Mouse (Mus musculus) heart, postnatal 0 days (tissue): Measurements from ENCODE around the gene Pak6. TPM values are rescaled to one million over a fixed set of nuclear protein-coding genes. Genes with fewer than 3 reads are reported as not detected.

Experiments used
- ATAC-seq: fragments of 200-750 bp; cut with Nextera tagmentation; 2 replicates; pipeline ENCODE4 v1.8.0; 2017; ENCODE audit warnings: low read depth, moderate number of reproducible peaks, moderate library complexity; ENCODE audit not compliant: insufficient read depth
- DNase-seq: peaks from one replicate; pipeline ENCODE4 v3.0.0-alpha.2; 2016; ENCODE audit warnings: low spot score
- H3K27ac ChIP-seq: fragments of 300-500 bp; sonication (generic); 2 replicates; pipeline ENCODE4 v1.5.1; 2014; ENCODE audit warnings: low read depth, mild to moderate bottlenecking
- H3K27me3 ChIP-seq: fragments of 300-500 bp; sonication (generic); 2 replicates; pipeline ENCODE4 v1.6.1; 2014; ENCODE audit warnings: low read length, mixed read lengths; ENCODE audit not compliant: control insufficient read depth, insufficient read depth
- H3K36me3 ChIP-seq: fragments of 300-500 bp; sonication (generic); replicated peaks from 2 replicates; pipeline ENCODE4 v1.6.1; 2014; ENCODE audit warnings: low read length, mixed read lengths; ENCODE audit not compliant: control insufficient read depth, insufficient read depth
- H3K4me1 ChIP-seq: fragments of 300-500 bp; sonication (generic); 2 replicates; pipeline ENCODE4 v1.6.1; 2014; ENCODE audit warnings: antibody characterized with exemption; ENCODE audit not compliant: control insufficient read depth, insufficient read depth
- H3K4me2 ChIP-seq: fragments of 300-500 bp; sonication (generic); 2 replicates; pipeline ENCODE4 v1.6.1; 2014; ENCODE audit warnings: low read depth, mild to moderate bottlenecking, low read length, moderate library complexity
- H3K4me3 ChIP-seq: fragments of 300-500 bp; sonication (generic); 2 replicates; pipeline ENCODE4 v1.5.1; 2014; ENCODE audit warnings: low read depth, low read length
- H3K9ac ChIP-seq: fragments of 300-500 bp; sonication (generic); replicated peaks from 2 replicates; pipeline ENCODE4 v1.6.1; 2014; ENCODE audit warnings: low read depth, low read length, mixed read lengths
- H3K9me3 ChIP-seq: fragments of 300-500 bp; sonication (generic); replicated peaks from 2 replicates; pipeline ENCODE4 v1.6.1; 2016; ENCODE audit warnings: low read length; ENCODE audit not compliant: control insufficient read depth
- CTCF ChIP-seq: IDR thresholded peaks from 2 replicates; pipeline ENCODE4 v1.5.1; 2016; ENCODE audit warnings: antibody characterized with exemption, control low read depth, low read depth
- EP300 ChIP-seq: IDR thresholded peaks from 2 replicates; pipeline ENCODE4 v1.6.1; 2016; ENCODE audit warnings: antibody characterized with exemption, low read depth
- WGBS: fragments of 180-500 bp; shearing (Covaris S2); extraction: QIAGEN DNeasy Blood & Tissue Kit; methylation state at CpG from one replicate; pipeline ENCODE4 v1.1.7; 2014; 5-methylcytosine and 5-hydroxymethylcytosine counted together
- polyA plus RNA-seq: library from polyadenylated mRNA; unstranded; fragments of >200 nt; fragmentation: Nextera tagmentation; extraction: Ambion mirVana; gene quantifications from 2 replicates; pipeline ENCODE4 v1.2.1, GENCODE M21; 2015
- total RNA-seq: library from RNA; depleted of rRNA; stranded (reverse); fragments of >200 nt; gene quantifications from 2 replicates; pipeline ENCODE4 v1.2.3, GENCODE M21; 2014; ENCODE audit warnings: low replicate concordance

Pak6 gene
- total and polyA plus RNA-seq, 2 experiments from 2014 or later, result 9.0 to 17.0 TPM

DNA sequence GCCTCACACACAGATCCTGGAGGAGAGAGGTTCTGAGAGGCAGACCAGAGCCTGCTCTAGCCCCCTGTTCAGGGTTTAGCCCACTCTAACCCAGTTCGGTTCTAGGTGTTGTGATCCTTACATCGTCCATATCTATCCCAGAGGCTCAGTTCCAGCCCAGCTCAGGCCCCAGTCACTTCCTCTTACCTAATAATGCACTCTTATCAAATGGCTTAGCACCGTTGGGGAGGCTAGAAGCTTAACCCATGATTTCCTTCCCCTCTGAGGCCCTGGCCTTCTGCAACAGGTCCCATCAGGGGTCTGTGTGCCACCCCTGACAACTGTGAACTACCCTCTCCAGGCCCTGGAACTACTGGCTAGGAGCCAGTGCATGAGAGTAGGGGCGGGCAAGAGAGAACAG lies 66.1 kb downstream of the Pak6 start:
- H3K9me3 ChIP-seq, result no peaks in the 10 kb centered on the region
- H3K27me3 ChIP-seq, result no peaks in the 10 kb centered on the region
- no peaks in the 10 kb centered on the region for H3K36me3 ChIP-seq
- no peak overlapping the region for H3K4me2 ChIP-seq
- no peak for ATAC-seq
- no peak overlapping the region for H3K4me3 ChIP-seq
- no peak overlapping the region for H3K27ac ChIP-seq
- TF ChIP-seq CTCF, result no peak
- 18% methylated on average over 4 of the region's 4 CpGs for WGBS
- no peak overlapping the region for H3K9ac ChIP-seq
- peaks cover 23% of the 10 kb centered on the region for H3K4me1 ChIP-seq
- no peak for DNase-seq

GRCm38 (mm10) chr2:118729816-118730621 lies 66.9 kb downstream of the Pak6 start:
- 33% methylated on average over 8 of the region's 8 CpGs for WGBS
- DNase-seq, result no peak
- Histone ChIP-seq H3K4me1 (peaks cover 23% of the 10 kb centered on the region), H3K9ac (no peak overlapping the region), H3K27ac (no peak overlapping the region), H3K9me3 (no peaks in the 10 kb centered on the region), H3K4me2 (no peak overlapping the region), H3K36me3 (no peaks in the 10 kb centered on the region), H3K27me3 (no peaks in the 10 kb centered on the region), H3K4me3 (no peak overlapping the region)
- TF ChIP-seq CTCF (no peak), EP300 (no peak)
- no peak for ATAC-seq

DNA sequence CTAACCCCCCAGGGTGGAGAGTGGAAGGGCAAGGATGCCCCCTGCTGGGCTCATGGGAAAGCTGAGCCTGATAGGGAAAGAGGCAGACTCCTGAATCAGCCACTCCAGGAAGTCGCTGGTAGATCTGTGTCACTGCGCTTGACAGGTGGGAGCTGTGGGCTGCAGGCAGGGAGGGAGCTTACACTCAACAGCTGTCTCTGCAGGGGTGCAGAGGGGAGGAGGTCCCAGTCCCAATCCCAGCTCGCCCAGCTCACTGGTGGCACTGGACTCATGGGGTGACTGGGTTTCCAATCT lies 67.5 kb downstream of the Pak6 start:
- Histone ChIP-seq H3K9me3 (no peaks in the 10 kb centered on the region), H3K4me2 (no peak overlapping the region), H3K4me1 (peaks cover 23% of the 10 kb centered on the region), H3K9ac (no peak overlapping the region), H3K4me3 (no peak overlapping the region), H3K27ac (no peak overlapping the region), H3K36me3 (no peaks in the 10 kb centered on the region), H3K27me3 (no peaks in the 10 kb centered on the region)
- peak; percentile 75 for ATAC-seq
- peak; percentile 63 for DNase-seq
- TF ChIP-seq EP300 (no peak), CTCF (peak; percentile 96)
- WGBS, result 2% methylated on average over 3 of the region's 3 CpGs

DNA sequence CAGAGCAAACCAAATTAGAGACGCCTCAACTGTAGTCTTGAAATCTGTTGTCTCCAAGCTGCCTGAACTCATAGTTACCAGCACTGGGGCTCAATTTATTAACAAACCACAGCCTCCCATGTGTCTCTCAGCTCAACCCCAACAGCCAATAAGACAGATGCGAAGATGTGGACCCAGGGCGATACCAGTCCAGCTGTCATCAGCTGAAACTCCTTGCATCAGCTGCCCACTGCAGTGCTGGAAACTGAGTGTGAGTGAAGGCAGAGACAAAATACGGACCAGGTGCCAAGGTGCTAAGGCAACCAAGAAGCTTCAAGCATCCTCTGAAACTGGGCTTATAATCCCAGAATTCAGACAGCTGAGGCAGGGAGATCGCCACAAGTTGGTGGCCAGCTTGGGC lies 68.9 kb downstream of the Pak6 start:
- H3K27ac ChIP-seq, result no peak overlapping the region
- peaks cover 23% of the 10 kb centered on the region for H3K4me1 ChIP-seq
- H3K9ac ChIP-seq, result no peak overlapping the region
- H3K4me2 ChIP-seq, result no peak overlapping the region
- no peak for TF ChIP-seq CTCF
- no peak for TF ChIP-seq EP300
- H3K27me3 ChIP-seq, result no peaks in the 10 kb centered on the region
- no peaks in the 10 kb centered on the region for H3K9me3 ChIP-seq
- H3K36me3 ChIP-seq, result no peaks in the 10 kb centered on the region
- DNase-seq (no peak), ATAC-seq (no peak)
- 82% methylated on average over 5 of the region's 5 CpGs for WGBS
- H3K4me3 ChIP-seq, result no peak overlapping the region

GRCm38 (mm10) chr2:118733341-118733740 lies 70.2 kb downstream of the Pak6 start:
- WGBS, result 38% methylated on average over 5 of the region's 5 CpGs
- H3K4me3 ChIP-seq, result no peak overlapping the region
- H3K36me3 ChIP-seq, result no peaks in the 10 kb centered on the region
- DNase-seq (no peak), ATAC-seq (no peak)
- no peaks in the 10 kb centered on the region for H3K27me3 ChIP-seq
- H3K9me3 ChIP-seq, result no peaks in the 10 kb centered on the region
- peaks cover 15% of the 10 kb centered on the region for H3K4me1 ChIP-seq
- no peak overlapping the region for H3K4me2 ChIP-seq
- H3K9ac ChIP-seq, result no peak overlapping the region
- TF ChIP-seq EP300, result no peak
- TF ChIP-seq CTCF, result no peak
- no peak overlapping the region for H3K27ac ChIP-seq

DNA sequence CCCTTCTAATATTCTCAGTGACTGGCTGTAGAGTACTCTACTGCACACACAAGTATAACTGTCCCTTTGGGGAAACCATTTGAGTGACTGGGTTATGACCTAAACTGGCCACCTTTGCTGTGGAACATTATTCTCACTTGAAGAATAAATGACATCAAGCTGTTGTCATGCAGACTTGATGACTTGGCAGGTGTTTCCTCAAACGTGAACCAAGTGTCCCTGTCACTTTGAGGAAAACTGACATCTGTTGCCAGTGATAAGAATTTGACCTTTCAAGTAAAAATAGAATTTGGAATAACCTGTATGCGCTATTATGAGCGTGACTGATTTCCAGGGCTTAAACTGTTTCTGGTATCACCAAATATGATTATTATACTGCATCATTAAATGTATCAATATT lies 77.2 kb downstream of the Pak6 start:
- WGBS, result 36% methylated on average over 3 of the region's 3 CpGs
- no peak for ATAC-seq
- no peak overlapping the region for H3K27ac ChIP-seq

More for the DNA sequence above, 77.2 kb downstream of the Pak6 start:
- Histone ChIP-seq H3K36me3 (no peaks in the 10 kb centered on the region), H3K4me1 (peaks cover 9% of the 10 kb centered on the region; the same call in 1 of the 2 replicates), H3K4me2 (no peak overlapping the region), H3K4me3 (no peak overlapping the region), H3K9me3 (no peaks in the 10 kb centered on the region), H3K9ac (no peak overlapping the region), H3K27me3 (no peaks in the 10 kb centered on the region)
- TF ChIP-seq EP300 (no peak), CTCF (no peak)
- no peak for DNase-seq
